Mouse (Mus musculus) kidney, postnatal 4 days (tissue): ENCODE data around the gene Wbp2.
A peak's percentile ranks its signal among the peaks of the same experiment; 100 is the strongest.

Source experiments
- DNase-seq, 2 experiments: peaks; one replicate each; pipeline ENCODE4 v3.0.0; 2021; ENCODE audit warnings: mixed read lengths in 2 of 2

Wbp2 gene

DNA sequence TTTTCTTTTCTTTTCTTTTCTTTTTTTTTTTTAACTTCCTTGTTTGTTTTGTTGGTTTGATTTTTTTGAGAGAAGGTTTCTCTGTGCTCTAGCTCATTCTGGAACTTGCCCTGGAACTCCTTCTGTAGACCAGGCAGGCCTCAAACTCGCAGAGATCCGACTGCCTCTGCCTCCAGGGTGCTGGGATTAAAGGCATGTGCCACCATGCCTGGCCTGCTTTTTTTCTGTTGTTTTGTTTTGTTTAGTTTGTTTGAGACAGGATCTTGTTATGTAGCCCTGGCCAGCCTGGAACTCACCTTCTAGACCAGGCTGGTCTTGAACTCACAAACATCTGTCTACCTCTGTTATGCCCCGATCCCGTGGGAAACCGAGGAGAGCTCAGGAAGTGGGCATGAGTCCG lies 2.8 kb upstream of the Wbp2 start:
- DNase-seq: no peak

DNA sequence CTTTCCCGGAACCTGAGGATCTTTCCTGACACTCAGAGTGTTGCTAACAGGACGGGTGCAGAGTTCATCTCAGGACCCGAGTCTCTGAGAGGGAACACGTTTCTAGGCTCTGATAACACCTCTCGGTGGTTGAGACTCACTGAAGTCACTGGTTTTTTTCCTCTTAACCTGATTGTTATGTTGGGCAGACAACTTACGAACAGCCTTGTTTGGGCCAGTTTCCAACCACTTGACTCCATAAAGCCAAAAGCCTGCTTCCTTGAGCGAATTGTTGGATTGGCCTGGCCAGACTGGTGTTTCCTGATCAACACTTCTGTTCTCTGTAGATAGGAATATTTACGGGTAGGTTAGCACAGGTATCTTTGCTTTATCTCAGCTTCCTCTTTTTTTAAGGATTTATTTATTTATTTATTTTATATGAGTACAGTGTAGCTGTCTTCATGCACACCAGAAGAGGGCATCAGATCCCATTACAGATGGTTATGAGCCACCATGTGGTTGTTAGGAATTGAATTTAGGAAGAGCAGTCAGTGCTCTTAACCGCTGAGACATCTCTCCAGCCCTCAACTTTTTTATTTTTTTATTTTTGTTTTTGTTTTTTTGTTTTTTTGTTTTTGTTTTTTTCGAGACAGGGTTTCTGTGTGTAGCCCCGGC lies 2.1 kb upstream of the Wbp2 start:
- no peak for DNase-seq

DNA sequence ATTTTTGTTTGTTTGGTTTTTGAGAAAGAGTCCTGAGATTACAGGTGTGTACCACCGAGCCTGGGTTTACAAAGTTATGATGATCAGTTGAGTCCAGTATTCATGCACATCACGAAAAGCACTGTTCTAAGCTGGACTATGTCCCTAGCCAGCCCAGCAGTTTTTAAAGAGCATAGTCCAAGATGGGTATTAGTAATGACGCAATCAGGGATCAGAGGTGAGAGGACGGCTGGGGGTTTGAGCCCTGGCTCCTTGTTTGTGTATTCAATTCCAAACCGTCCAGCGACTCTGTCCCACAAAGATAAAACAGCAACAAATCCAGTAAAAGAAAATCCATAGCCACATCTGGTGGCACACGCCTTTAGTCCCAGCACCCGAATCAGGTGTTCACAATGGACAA lies 1.4 kb upstream of the Wbp2 start:
- no peak for DNase-seq

DNA sequence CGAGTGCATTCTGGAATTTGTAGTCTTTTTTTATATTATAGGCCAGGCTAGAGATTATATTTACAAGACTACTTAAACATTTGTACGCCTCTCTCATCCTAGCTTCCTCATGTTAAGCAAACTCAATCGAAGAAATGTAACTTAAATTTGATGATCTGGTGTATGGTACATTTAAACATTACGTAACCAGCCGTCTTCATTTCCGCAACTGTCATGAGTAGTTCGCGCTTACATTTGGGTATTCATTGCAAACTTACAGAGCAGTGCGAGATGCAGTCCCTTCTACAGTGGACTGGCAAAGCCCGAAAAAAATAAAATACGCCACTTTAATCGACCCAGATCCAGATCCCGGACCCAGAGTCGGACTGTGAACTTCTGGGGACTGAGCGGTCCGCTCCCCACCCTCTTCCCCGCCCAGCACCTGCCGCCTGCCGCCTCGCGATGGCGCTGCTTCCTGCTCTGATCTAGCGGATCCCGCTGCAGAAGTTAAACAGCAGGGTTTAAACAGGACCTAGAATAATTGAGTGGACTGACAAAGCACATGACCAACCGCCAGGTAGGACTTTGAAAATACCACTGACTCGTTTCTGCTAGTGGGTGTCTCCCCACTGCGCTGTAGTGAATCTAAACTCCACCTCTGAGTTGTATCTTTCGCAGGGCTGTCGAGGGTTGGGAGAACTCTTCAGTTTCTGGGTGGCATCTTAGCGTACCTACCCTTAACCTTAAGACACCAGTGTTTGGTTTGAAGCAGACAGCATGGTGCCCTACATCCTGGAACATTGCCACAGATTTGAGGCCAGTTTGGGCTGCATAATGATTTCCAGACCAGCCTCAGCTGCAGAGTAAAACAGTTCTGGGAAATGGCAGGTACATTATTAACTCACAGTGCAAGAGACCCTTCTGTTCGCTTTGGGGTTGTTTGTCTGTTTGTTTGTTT lies 667 bp upstream of the Wbp2 start:
- DNase-seq: peak; percentile 94 to 95

DNA sequence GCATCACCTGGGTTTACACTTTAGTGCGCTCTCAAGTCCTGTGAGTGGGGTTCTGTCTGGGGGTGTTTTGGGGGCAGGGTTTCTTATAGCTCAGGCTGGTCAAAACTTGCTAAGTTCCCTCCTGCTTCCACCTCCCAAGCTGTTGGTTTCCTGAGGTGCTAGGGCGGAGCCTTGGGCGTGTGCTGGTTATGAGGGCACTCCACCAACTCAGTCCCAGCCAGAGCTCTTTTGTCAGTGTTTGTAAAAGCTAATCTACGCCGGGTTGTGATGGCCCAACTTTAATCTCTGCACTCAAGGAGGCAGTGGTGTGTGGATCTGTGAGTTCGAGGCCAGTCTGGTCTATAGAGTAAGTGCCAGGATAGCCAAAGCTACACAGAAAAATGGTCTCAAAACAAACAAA lies 2.6 kb downstream of the Wbp2 start:
- no peak for DNase-seq

DNA sequence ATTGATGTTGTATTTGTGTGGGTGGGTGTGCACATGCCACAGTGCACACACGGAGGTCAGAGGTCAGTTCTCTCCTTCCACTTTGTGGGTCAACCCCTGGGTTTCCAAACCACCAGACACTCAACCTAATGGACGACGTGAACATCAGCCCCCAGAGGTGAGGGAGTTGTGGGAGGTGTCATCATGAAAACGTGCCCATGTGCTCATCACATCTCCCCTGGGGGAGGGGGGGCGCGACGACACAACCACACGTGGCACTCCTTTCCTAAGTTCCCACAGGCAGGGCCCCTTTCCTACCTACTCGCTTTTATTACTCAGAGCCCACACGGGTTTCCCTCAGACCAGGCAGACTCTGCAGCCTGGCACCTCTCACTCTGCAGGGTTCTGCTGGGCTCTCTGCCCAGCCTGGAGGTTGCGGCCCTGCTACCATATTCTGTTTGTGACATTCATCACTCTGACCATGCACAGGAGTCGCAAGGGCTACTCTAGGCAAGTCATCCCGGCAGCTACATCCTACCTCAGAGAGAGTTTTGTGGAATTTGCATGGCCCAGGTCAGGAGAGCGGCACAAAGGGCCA lies 3.6 kb downstream of the Wbp2 start:
- DNase-seq: no peak

DNA sequence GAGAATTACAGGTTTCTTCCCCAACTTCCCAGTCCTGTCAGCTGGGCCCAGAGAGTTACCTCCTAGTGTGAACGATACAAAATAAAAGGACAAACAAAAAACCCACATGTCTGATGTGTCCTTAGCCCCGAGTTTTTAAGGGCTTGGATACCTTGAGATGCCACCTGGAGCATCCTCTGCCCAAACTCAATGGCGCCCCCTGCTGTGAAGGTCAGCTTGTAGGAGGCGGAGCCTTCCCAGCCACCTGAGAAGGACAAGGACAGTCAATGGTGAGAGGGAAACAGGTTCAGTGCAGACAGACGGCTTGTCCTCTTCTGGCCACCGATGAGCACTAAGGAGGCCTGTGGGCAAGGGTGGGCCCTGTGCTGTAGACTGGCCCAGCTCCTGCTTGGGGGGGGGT lies 5.7 kb downstream of the Wbp2 start:
- DNase-seq: peak; percentile 79 to 80

DNA sequence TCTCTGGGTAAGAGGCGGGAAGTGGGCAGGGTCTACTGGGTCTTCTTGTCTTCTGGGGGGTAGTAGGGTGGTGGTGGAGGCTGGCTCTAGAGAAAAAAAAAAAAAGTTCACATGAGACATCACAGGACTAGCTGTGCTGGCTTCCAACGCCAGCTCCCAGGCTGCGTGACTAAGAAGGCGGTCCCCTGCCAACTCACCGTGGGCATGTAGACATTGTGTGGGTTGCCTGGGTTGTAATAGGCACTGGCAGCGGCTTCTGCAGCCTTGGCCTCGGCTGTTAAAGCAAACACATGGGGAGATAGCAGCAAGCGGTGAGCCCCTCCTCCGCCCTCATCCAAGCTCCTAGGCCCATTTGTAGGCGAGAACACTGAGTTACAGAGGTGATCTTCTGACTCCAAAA lies 7.3 kb downstream of the Wbp2 start:
- DNase-seq: no peak

DNA sequence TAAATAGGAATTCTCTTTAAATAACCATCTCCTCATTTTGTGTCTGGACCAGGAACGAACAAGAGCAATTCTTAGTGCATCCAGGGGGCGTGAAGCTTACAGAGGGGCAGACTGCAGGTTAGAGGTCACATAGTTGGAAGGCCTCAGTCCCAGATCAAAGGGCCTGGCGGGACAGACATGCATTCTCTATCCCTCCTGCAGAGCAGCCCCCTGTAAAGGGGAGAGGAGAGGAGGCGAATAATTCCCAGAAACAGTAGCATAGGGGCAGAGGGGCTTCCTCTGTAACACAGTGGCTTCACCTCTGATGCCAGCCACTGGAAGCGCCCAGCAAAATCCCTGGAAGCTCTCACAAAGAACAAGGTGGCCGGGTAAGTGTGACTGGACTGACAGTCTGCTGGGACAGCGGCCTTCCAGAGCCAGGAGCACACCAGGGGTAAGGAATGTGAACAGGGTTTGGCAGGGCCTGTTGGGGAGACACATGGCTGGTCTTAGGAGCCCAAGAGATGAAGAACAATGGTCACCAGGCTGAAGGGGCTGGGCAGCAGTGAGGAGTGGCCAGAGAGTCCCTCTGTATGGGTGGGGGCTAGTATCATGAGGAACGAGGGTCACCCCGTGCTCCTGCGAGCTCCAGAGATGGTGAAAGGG lies 8.0 kb downstream of the Wbp2 start:
- no peak for DNase-seq

DNA sequence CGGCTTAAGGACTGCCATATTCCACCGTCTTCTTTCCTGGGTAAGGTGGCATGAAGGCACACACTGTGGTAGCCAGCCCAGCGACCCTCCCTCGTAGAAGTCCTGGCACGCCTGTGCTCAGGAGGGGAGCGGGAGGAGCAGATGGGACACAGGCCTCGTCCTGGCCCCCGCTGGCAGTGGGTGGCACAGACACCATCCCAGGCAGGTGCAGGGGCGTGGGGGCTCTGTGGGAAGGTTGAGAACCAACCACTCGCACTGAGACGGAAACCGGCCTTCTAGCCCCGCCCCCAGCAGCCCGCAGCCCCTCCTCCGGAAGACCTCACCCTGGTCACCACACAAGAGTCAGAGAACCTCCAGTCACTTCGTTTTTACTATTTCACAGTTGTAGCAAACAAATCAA lies 8.6 kb downstream of the Wbp2 start:
- DNase-seq: peak; percentile 77 to 83

DNA sequence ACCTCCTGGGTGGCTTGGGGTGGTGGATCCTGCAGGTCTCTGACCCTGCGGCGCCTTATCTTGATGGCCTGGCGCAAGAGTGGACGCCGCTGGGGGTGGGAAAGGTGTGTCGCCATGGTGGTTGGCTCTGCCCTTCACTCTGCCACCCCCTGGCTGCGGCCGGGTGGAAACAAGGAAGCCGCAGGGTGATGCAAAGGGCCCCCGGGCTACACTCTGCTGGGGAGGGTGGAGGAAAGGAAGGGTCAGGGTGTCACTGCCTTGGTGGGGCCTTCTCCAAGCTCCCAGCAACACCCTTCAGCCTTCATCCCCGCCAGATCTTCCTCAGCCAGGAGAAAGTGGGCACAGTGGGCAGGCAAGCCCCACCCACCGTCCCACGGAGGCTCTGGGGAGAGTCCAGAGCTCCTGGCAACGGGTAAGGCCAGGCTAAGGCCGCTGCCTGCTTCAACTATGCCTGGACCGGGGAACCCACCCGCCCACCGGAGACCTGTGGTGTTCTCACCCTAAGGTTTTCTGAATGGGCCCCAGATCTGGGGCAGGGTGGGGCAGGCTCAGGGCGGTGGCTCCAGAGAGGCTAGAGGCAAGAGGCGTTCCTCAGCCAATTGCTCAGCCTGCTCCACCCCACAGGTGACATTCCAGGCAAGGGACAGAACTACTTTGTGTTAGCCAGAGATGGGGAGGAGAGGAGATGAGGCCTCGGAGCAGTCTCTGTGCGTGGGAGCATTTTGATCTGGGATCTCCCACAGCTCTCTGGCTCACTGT lies 9.2 kb downstream of the Wbp2 start, which contains the start of gene Unc13d:
Unc13d (minus strand) TSS at position 516 of the 759 bp plus-strand sequence.
- DNase-seq: peak in 1 of 2 experiments; percentile 43

DNA sequence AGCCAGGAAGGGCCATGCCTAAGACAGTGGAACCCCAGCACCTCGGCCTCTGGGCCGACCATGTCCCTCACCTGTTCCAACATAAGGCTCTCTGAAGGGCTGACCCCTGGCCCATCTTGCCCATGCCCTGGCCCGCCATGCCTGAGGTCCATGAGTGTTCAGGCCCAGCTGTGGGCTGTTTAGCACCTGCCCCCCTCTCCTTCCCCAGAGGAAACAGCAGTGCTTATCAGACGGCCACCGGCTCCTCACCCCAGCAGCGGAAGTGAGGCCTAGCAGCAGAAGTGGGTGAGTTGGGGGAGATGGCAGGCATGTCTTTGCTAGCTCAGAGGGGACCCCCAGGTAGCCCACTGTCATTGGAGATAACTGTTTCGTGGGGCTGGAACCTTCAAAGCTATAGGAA lies 10.0 kb downstream of the Wbp2 start:
- DNase-seq: no peak

DNA sequence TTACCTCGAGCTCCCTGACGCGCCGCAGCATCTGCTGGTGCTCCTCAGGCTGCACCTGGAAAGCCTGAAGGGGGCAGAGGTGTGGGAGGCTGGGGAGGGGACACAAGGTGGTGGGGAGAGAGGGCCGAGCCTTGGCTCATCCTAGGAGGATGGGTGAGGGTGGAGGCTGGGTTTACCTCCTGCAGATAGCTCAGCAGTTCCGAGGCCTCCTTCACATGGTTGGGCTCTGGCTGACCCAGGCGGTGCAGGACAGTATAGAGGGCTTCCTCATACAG lies 10.6 kb downstream of the Wbp2 start:
- DNase-seq: no peak

DNA sequence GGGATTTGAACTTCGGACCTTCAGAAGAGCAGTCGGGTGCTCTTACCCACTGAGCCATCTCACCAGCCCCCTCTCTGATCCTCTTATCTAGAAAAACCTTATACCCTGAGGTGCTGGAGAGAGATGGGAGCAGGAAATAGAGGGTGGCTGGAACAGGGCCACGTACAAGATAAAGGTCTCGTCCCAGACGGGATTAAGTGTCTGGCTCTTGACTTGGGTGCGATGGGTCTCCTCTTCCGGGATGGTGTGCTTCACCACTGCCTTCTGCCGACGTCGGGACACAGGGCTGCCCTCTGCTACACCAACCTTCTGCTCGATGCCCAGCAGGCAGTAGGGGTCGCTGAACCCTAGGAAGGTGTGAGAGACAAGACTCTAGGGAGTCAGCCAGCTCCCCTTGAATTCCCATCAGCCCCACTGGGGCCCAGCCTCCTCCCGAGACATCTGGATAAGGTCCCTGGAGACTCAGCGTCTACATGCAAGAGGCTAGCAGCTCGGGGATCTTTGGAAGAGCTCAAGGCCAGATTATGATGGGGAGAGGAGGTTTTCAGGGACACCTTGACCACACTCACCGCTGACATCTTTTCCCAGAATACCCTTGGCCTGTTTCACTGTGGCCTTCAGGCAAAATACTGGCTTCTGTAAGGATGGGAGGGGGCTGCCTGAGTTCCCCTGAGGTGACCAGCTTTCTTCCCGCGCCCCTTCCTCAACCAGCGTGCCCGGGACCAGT lies 11.1 kb downstream of the Wbp2 start:
- DNase-seq: no peak

DNA sequence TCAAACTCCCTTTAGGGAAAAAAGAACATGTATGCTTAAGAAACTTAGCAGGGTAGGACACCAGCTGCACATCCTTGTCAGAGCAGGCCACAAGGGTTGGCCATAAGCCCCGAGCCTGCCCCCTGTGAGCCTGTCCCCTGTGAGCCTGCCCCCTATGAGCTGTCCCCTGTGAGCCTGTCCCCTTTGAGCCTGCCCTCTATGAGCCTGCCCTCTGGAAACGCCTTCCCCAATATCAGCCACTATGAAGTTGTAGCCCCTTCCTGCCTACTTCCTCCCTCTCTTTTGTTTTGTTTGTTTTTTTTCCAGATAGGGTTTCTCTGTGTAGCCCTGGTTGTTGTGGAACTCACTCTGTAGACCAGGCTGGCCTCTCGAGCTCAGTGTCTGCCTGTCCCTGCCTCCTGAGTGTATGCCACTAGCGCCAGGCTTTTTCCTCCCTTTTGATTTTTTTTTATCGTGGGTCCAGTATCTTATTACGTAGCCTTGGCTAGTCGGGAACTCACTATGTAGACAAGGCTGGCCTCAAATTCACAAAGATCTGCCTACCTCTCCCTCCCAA lies 12.3 kb downstream of the Wbp2 start:
- DNase-seq: no peak

DNA sequence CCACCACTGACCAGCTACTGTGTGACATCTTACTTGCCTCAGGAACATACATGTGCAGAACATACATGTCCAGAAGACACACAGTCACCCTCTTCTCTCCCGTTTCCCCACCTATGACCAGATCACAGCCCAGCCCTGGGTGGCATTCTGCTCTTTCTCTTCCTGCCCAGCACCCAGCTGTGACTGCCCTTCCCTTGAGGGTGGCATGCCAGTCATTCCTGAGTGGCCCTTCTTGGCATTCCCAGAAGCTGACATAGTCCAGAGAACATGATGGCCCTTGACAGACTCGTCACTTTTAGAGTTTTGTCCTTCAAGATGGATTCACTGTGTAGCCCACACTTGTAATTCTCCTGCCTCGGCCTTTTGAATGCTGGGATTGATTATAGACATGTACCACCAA lies 14.2 kb downstream of the Wbp2 start:
- no peak for DNase-seq

DNA sequence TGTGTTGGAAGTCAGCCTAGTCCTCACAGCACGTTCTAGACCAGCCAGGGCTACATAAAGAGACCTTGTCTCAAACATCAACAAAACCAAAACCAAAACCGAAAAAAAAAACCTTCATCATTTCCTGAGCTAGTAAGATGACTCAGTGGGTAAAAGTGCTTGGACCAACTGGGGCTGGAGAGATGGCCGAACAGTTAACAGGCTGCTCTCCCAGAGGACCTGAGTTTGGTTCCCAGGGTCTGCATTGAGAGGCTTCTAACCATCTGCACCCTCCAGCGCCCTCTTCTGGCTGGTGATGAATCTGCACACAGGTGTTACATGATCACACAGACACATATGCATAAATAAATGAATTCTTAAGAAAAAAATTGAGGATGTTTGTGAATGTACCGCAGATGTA lies 15.3 kb downstream of the Wbp2 start:
- DNase-seq: peak; percentile 54 to 55

DNA sequence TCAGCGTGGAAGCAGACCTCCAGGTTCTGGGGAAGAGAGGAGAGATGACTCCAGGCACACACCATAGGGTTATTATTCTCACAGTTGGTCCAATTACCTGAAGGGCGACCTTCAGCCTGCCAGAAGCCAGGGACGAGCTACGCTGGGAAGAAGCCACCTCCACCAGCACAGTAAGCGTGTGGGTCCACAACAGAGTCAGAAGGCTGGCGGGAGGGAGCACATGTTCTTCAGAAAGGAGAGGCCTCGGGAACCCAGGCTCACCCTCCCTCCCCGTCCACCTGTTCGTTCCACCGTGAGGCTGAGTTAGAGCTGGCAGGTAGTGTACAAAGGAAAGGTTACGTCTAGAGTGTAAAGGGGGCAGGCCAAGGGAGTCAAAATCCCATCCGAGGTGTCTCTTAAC lies 21.4 kb downstream of the Wbp2 start:
- no peak for DNase-seq

DNA sequence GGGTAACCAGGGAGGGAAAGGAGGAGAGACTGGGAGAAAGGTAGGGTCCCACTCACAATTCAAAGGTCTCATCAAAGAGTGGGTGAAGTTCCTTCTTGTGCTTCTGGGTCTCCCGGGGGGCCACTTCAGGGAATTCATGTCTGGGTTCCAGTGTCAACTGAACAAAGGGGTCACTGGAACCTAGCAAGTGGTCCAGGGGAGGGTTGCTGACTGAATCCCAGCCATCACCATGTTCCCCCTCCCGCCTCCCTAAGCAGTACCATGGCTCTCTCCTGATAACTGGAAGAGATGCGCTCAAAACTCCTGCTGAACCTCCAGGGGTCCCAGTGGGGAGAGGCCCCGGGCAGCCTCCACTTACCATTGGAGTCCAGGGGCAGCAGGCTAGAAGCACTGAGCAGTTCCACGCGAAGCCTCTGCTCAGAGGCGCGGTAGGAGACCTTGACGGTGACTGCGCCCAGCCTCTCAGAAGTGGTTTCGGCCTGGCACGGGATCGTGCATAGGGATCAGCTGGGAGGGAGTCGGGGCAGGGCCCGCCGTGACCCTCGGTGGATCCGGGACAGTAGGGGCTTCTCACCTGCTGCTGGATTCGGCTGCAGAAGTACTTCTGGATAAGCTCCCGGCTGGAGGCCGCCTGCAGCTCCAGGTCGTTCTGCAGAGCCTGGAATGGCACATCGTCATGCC lies 22.5 kb downstream of the Wbp2 start:
- DNase-seq: no peak

DNA sequence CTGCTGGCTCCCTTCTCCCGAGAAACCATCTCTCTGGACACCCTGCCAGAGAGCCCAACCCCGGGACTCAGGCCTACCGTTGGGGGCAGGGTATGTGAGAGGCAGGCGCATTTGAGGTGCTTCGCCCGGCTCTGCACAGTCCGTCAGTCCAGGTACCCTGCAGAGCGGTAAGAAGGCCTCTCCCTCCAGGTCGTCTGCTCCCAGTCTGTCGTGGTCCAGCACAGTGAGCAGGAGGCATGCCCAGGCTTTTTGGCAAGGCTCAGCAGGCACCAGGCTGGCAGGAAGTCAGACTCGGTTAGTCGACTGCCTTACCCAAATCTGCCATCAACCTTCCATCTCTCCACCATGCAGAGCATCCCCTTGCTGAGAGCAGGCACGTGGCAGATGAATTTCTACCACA lies 23.2 kb downstream of the Wbp2 start:
- DNase-seq: no peak

DNA sequence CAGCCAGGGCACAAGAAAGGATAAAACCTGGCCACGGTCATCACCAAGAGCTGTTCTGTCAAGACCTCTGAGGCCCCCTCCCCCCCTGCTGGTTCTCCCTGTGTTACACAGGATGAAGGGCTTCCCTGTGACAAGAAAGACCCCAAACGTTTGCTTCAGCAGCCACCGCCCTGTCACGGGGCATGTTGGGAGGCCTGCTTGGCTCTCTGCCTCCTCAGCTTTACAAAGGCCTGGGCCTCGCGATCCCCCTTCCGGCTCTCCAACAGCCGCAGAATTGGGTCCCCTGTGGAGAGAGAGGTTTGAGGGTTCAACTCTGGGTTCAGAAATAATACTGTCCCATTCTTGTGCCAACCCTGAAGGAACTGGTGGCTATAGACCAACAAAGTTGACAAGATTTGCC lies 24.3 kb downstream of the Wbp2 start:
- no peak for DNase-seq
